Mouse (Mus musculus) MEL (cell line): ENCODE results near the gene Mrpl49. TPM values are rescaled to one million over a fixed set of nuclear protein-coding genes. Genes with fewer than 3 reads are reported as not detected.

Experiments used
- DNase-seq: peaks from one replicate; pipeline ENCODE4 v3.0.0; 2011; ENCODE audit warnings: low read depth, low spot score
- H3K27ac ChIP-seq: 2 replicates; pipeline ENCODE4 v1.5.1; 2012; ENCODE audit warnings: low read depth, mild to moderate bottlenecking, control low read depth, low read length, moderate library complexity; ENCODE audit not compliant: control insufficient read depth
- H3K27me3 ChIP-seq, 2 experiments: fragments of 150-350 bp in 1 of 2; sonication (generic) in 1 of 2; 2 replicates each; pipeline ENCODE4 v1.6.1; 2012; ENCODE audit warnings: low read length in 2 of 2, mild to moderate bottlenecking in 2 of 2, improper control_type of control experiment in 1 of 2, moderate library complexity in 1 of 2; ENCODE audit not compliant: insufficient read depth in 2 of 2, control insufficient read depth in 1 of 2
- H3K36me3 ChIP-seq, 2 experiments: 2 replicates each; pipeline ENCODE4 v1.6.1; 2012 to 2014; ENCODE audit warnings: low read length in 2 of 2, improper control_type of control experiment in 1 of 2, inconsistent platforms in 1 of 2, mild to moderate bottlenecking in 1 of 2; ENCODE audit not compliant: insufficient read depth in 2 of 2, control insufficient read depth in 1 of 2
- H3K4me1 ChIP-seq, 2 experiments: fragments of 150-350 bp in 1 of 2; sonication (generic) in 1 of 2; 2 replicates each; pipeline ENCODE4 v1.6.1; 2012; ENCODE audit warnings: low read length in 2 of 2, improper control_type of control experiment in 1 of 2, mild to moderate bottlenecking in 1 of 2; ENCODE audit not compliant: insufficient read depth in 2 of 2, control insufficient read depth in 1 of 2
- H3K4me3 ChIP-seq, 2 experiments: fragments of 150-350 bp in 1 of 2; sonication (generic) in 1 of 2; 2 replicates each; pipeline ENCODE4 v1.5.1; 2012; ENCODE audit warnings: low read depth in 2 of 2, low read length in 2 of 2, mild to moderate bottlenecking in 2 of 2, moderate library complexity in 2 of 2, control low read depth in 1 of 2, improper control_type of control experiment in 1 of 2; ENCODE audit not compliant: control insufficient read depth in 1 of 2, insufficient read depth in 1 of 2
- H3K79me2 ChIP-seq: 2 replicates; pipeline ENCODE4 v1.6.1; 2012; ENCODE audit warnings: mild to moderate bottlenecking, low read length, moderate library complexity; ENCODE audit not compliant: control insufficient read depth, poor library complexity, insufficient read depth
- H3K9ac ChIP-seq: 2 replicates; pipeline ENCODE4 v1.6.1; 2012; ENCODE audit warnings: low read depth, mild to moderate bottlenecking, control low read depth, low read length, moderate library complexity; ENCODE audit not compliant: control insufficient read depth, poor library complexity, severe bottlenecking
- H3K9me3 ChIP-seq: fragments of 150-350 bp; sonication (generic); replicated peaks from 2 replicates; pipeline ENCODE4 v1.6.1; 2012; ENCODE audit warnings: mild to moderate bottlenecking, low read length, improper control_type of control experiment, moderate library complexity; ENCODE audit not compliant: insufficient read depth
- BHLHE40 ChIP-seq: IDR thresholded peaks from 2 replicates; pipeline ENCODE4 v1.6.1; 2012; ENCODE audit warnings: low read depth, mild to moderate bottlenecking, inconsistent platforms, low read length, improper control_type of control experiment, borderline replicate concordance
- CTCF ChIP-seq, 3 experiments: IDR thresholded peaks in 2 of 3; conservative IDR thresholded peaks in 1 of 3; 2 replicates each; pipeline ENCODE4 v1.5.1; 2011 to 2012; ENCODE audit warnings: low read length in 3 of 3, low read depth in 2 of 3, mild to moderate bottlenecking in 2 of 3, improper control_type of control experiment in 1 of 3, inconsistent platforms in 1 of 3, mixed read lengths in 1 of 3, moderate library complexity in 1 of 3; ENCODE audit not compliant: control insufficient read depth in 1 of 3, insufficient read depth in 1 of 3, poor library complexity in 1 of 3, severe bottlenecking in 1 of 3
- ELF1 ChIP-seq: IDR thresholded peaks from 2 replicates; pipeline ENCODE4 v1.6.1; 2014; ENCODE audit warnings: low read depth, mild to moderate bottlenecking, inconsistent platforms, low read length, improper control_type of control experiment, moderate library complexity
- EP300 ChIP-seq, 2 experiments: IDR thresholded peaks; 2 replicates each; pipeline ENCODE4 v1.6.1; 2011; ENCODE audit warnings: improper control_type of control experiment in 2 of 2, low read length in 2 of 2, low read depth in 1 of 2, mild to moderate bottlenecking in 1 of 2
- ETS1 ChIP-seq: IDR thresholded peaks from 2 replicates; pipeline ENCODE4 v1.6.1; 2012; ENCODE audit warnings: low read depth, mild to moderate bottlenecking, inconsistent platforms, low read length, improper control_type of control experiment, moderate library complexity
- JUND ChIP-seq: IDR thresholded peaks from 2 replicates; pipeline ENCODE4 v1.6.1; 2011; ENCODE audit warnings: low read depth, mild to moderate bottlenecking, improper control_type of control experiment, low read length
- MAFK ChIP-seq: IDR thresholded peaks from 2 replicates; pipeline ENCODE4 v1.6.1; 2011; ENCODE audit warnings: low read depth, mild to moderate bottlenecking, low read length, improper control_type of control experiment, borderline replicate concordance
- MAX ChIP-seq: IDR thresholded peaks from 2 replicates; pipeline ENCODE4 v1.6.1; 2011; ENCODE audit warnings: low read length, improper control_type of control experiment
- MEF2A ChIP-seq: IDR thresholded peaks from 2 replicates; pipeline ENCODE4 v1.6.1; 2014; ENCODE audit warnings: low read depth, mild to moderate bottlenecking, inconsistent platforms, low read length, improper control_type of control experiment; ENCODE audit not compliant: poor library complexity, insufficient replicate concordance, severe bottlenecking; ENCODE audit errors: extremely low read depth
- MXI1 ChIP-seq: IDR thresholded peaks from 2 replicates; pipeline ENCODE4 v1.6.1; 2011; ENCODE audit warnings: mild to moderate bottlenecking, low read depth, low read length, improper control_type of control experiment
- MYB ChIP-seq: IDR thresholded peaks from 2 replicates; pipeline ENCODE4 v1.6.1; 2011; ENCODE audit warnings: mild to moderate bottlenecking, low read depth, low read length, improper control_type of control experiment
- MYC ChIP-seq: IDR thresholded peaks from 2 replicates; pipeline ENCODE4 v1.6.1; 2011; ENCODE audit warnings: low read depth, mild to moderate bottlenecking, low read length, improper control_type of control experiment, moderate library complexity
- POLR2AphosphoS2 ChIP-seq: IDR thresholded peaks from 2 replicates; pipeline ENCODE4 v1.6.1; 2011; ENCODE audit warnings: low read length, improper control_type of control experiment
- POLR2AphosphoS5 ChIP-seq: IDR thresholded peaks from 2 replicates; pipeline ENCODE4 v1.6.1; 2012; ENCODE audit warnings: low read depth, borderline replicate concordance, mild to moderate bottlenecking, inconsistent platforms, low read length, moderate library complexity, mixed read lengths
- RAD21 ChIP-seq: IDR thresholded peaks from 2 replicates; pipeline ENCODE4 v1.6.1; 2011; ENCODE audit warnings: mild to moderate bottlenecking, low read depth, low read length, improper control_type of control experiment
- RCOR1 ChIP-seq: IDR thresholded peaks from 2 replicates; pipeline ENCODE4 v1.6.1; 2012; ENCODE audit warnings: low read depth, mild to moderate bottlenecking, inconsistent platforms, low read length, improper control_type of control experiment
- TBP ChIP-seq: IDR thresholded peaks from 2 replicates; pipeline ENCODE4 v1.8.0; 2011; ENCODE audit warnings: low read depth, low read length, improper control_type of control experiment
- TCF12 ChIP-seq: IDR thresholded peaks from 2 replicates; pipeline ENCODE4 v1.6.1; 2014; ENCODE audit warnings: low read depth, mild to moderate bottlenecking, inconsistent platforms, low read length, improper control_type of control experiment, moderate library complexity
- ZC3H11A ChIP-seq: IDR thresholded peaks from 2 replicates; pipeline ENCODE4 v1.6.1; 2012; ENCODE audit warnings: low read depth, mild to moderate bottlenecking, inconsistent platforms, low read length, improper control_type of control experiment
- ZKSCAN1 ChIP-seq: IDR thresholded peaks from 2 replicates; pipeline ENCODE4 v1.6.1; 2012; ENCODE audit warnings: low read depth, mild to moderate bottlenecking, inconsistent platforms, low read length, improper control_type of control experiment, moderate library complexity
- polyA plus RNA-seq, 2 experiments: library from polyadenylated mRNA; stranded (reverse) in 1 of 2; unstranded in 1 of 2; fragments of >175 nt in 1 of 2; fragments of >200 nt in 1 of 2; gene quantifications; 2 replicates each; pipeline versions ENCODE4 v1.2.1 to v1.2.4; 2012; ENCODE audit warnings: low replicate concordance in 2 of 2, low read depth in 1 of 2; ENCODE audit not compliant: insufficient read length in 2 of 2, insufficient read depth in 1 of 2, missing spikeins in 1 of 2
- total RNA-seq: library from RNA; depleted of rRNA; stranded (reverse); fragments of 300-350 nt; gene quantifications from 2 replicates; pipeline ENCODE4 v1.2.3, GENCODE M21; 2012

The Mrpl49 gene
- total and polyA plus RNA-seq, 3 experiments = 81.6 to 98.7 TPM; not detected in 1

GRCm38 (mm10) chr19:6101186-6101585 is 43.6 kb upstream of the Mrpl49 start:
- H3K27me3 ChIP-seq = no peaks in the 10 kb centered on the region
- peaks cover 0 to 39% of the 10 kb centered on the region in 2 experiments; a peak in 2 of 4 replicates for H3K36me3 ChIP-seq
- H3K79me2 ChIP-seq = no peaks in the 10 kb centered on the region
- H3K4me1 ChIP-seq = peaks cover 28 to 43% of the 10 kb centered on the region in 2 experiments
- no peak for TF ChIP-seq MXI1
- TF ChIP-seq BHLHE40 = no peak
- no peak for TF ChIP-seq POLR2AphosphoS5
- TF ChIP-seq RAD21 = no peak
- no peak for TF ChIP-seq TBP
- TF ChIP-seq, all 39 proteins: peak for 0
- Histone ChIP-seq H3K4me3 (no peak overlapping the region), H3K9me3 (no peaks in the 10 kb centered on the region), H3K9ac (no peak overlapping the region), H3K27ac (no peak overlapping the region)
- no peak for DNase-seq

- H3K79me2 ChIP-seq = no peaks in the 10 kb centered on the region
Measured at GRCm38 (mm10) chr19:6097847-6098246, 40.3 kb upstream of the Mrpl49 start.

GRCm38 (mm10) chr19:6094119-6094518 is 36.5 kb upstream of the Mrpl49 start, which contains the start of gene AC131692.1:
Gene AC131692.1, plus strand, starts transcription at chr19:6094419.
- no peaks in the 10 kb centered on the region for H3K9me3 ChIP-seq
- DNase-seq = no peak
- H3K79me2 ChIP-seq = peaks cover 1% of the 10 kb centered on the region; the same call in 1 of the 2 replicates
- no peaks in the 10 kb centered on the region for H3K27me3 ChIP-seq
- H3K4me3 ChIP-seq = no peak within 1 kb of the TSS
- peaks cover 0 to 15% of the 10 kb centered on the region in 2 experiments; a peak in 2 of 4 replicates for H3K36me3 ChIP-seq
- TF ChIP-seq MAX = no peak
- no peak for TF ChIP-seq RCOR1
- TF ChIP-seq ETS1 = no peak
- TF ChIP-seq MAFK = no peak
- no peak for TF ChIP-seq ELF1
- no peak for TF ChIP-seq EP300 (IDR thresholded peaks at IDR 0.05; ENCODE audit: low read depth in 1 of 2, low read length in 2 of 2)
- no peak for TF ChIP-seq POLR2AphosphoS2
- no peak for TF ChIP-seq TCF12
- TF ChIP-seq MYB = no peak
- no peak for TF ChIP-seq ZC3H11A
- TF ChIP-seq ZKSCAN1 = no peak
- no peak for TF ChIP-seq MEF2A
- no peak for TF ChIP-seq CTCF (IDR thresholded peaks at IDR 0.05 in 2 of 3, conservative IDR thresholded peaks at IDR 0.05 in 1 of 3; ENCODE audit: control insufficient read depth in 1 of 3, insufficient read depth in 1 of 3, low read depth in 2 of 3, low read length in 3 of 3, poor library complexity in 1 of 3, severe bottlenecking in 1 of 3)
- TF ChIP-seq POLR2AphosphoS5 = no peak
- TF ChIP-seq JUND = no peak
- TF ChIP-seq MYC = no peak
- no peak for TF ChIP-seq RAD21
- H3K9ac ChIP-seq = no peak within 1 kb of the TSS
- no peak within 1 kb of the TSS for H3K27ac ChIP-seq
- H3K4me1 ChIP-seq = no peaks in the 10 kb centered on the region

More at GRCm38 (mm10) chr19:6097847-6098246, 40.3 kb upstream of the Mrpl49 start:
- no peak overlapping the region for H3K4me3 ChIP-seq
- peaks cover 10 to 21% of the 10 kb centered on the region in 2 experiments for H3K4me1 ChIP-seq
- H3K36me3 ChIP-seq = peaks cover 2 to 16% of the 10 kb centered on the region in 2 experiments; a peak in 3 of 4 replicates
- H3K27me3 ChIP-seq = no peaks in the 10 kb centered on the region
- no peaks in the 10 kb centered on the region for H3K9me3 ChIP-seq
- no peak overlapping the region for H3K9ac ChIP-seq
- TF ChIP-seq MEF2A = no peak
- TF ChIP-seq, all 39 proteins: peak for 0
- no peak for DNase-seq
- H3K27ac ChIP-seq = no peak overlapping the region
